15 mouse cellular contexts compared by ENCODE assay signal in the genomic region with DNA sequence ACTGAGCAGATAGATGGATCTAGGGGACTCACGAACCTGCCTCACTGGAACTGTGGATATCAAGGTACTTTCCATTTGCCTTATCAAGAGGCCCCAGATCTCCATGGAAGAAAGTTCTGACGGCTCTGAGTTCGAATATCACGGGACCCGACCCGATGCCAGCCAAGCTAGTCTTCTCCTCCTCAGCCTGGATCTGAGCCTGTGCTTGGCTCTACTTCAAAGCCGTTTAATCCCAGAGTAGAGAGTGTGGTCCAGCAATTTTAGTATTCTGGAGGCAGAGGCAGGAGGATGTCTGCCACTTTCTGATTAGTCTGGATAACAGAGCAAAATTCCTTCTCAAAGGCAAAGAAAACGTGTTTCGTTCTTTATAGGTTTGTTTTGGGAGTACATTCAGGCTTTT.
"Had no signal": no experiment of that assay in that cellular context is flagged by ENCODE, and none has a peak within 500 bp of the region (broad histone marks: within the 10 kb centered on the region; RNA-seq: fewer than 3 reads in every experiment).

No protein-coding gene starts in this region.

- DNase-seq: heart, postnatal 10 days; heart, postnatal 14 days; heart, postnatal 36 days; heart, postnatal 4 days; kidney, adult 11 months; kidney, adult 18-20 months; kidney, adult 2 months; kidney, adult 8-10 months; kidney, adult 9 months; kidney, postnatal 10 days; kidney, postnatal 14 days; kidney, postnatal 25 days; kidney, postnatal 36 days; layer of hippocampus, adult 9-11 months; layer of hippocampus, postnatal 36 days had no signal
